Mouse (Mus musculus): ENCODE results near the gene Polr2a.

DNA sequence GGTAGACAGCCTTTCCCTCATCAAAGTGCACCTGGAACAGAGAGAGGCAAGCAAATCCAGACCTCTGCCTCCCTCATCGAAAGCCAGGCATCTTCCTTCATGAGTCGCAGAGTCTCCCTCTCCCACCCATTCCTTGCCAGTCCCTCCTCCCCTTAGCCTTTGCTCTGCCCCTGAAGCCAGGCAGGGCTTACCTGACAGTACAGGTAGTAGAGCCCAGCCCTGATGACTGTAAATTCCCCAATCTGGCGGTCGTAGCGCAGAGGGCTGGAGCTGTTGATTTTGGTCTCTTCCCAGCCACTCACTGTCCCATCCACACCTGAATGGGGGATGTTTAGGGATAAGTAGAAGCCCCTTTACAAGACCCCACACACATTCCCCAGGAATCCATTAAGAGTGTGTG is 71.4 kb downstream of the Polr2a start:
- no peak for TF ChIP-seq POLR2A (IDR thresholded peaks at IDR 0.05; ENCODE audit: borderline replicate concordance, control insufficient read depth, low read depth, low read length)
- TF ChIP-seq CTCF (IDR thresholded peaks at IDR 0.05; ENCODE audit: control insufficient read depth, insufficient read depth, low read length), result no peak
